Mouse (Mus musculus) liver, embryonic 16.5 days (tissue): ENCODE results near the gene Cacnb4. TPM values are rescaled to one million over a fixed set of nuclear protein-coding genes. Genes with fewer than 3 reads are reported as not detected.

ENCODE experiments used
- ATAC-seq: fragments of 200-750 bp; cut with Nextera tagmentation; 2 replicates; pipeline ENCODE4 v1.8.0; 2017; ENCODE audit warnings: low read depth, mild to moderate bottlenecking, moderate number of reproducible peaks, moderate library complexity
- H3K27ac ChIP-seq: fragments of 300-500 bp; sonication (generic); 2 replicates; pipeline ENCODE4 v1.5.1; 2014; ENCODE audit warnings: mild to moderate bottlenecking, low read length
- H3K27me3 ChIP-seq: fragments of 300-500 bp; sonication (generic); 2 replicates; pipeline ENCODE4 v1.6.1; 2014; ENCODE audit warnings: low read depth, low read length, mixed read lengths; ENCODE audit not compliant: control insufficient read depth, insufficient read depth
- H3K36me3 ChIP-seq: fragments of 300-500 bp; sonication (generic); 2 replicates; pipeline ENCODE4 v1.6.1; 2014; ENCODE audit warnings: mild to moderate bottlenecking; ENCODE audit not compliant: control insufficient read depth, insufficient read depth
- H3K4me1 ChIP-seq: fragments of 300-500 bp; sonication (generic); 2 replicates; pipeline ENCODE4 v1.6.1; 2014; ENCODE audit warnings: low read depth, low read length, mixed read lengths; ENCODE audit not compliant: control insufficient read depth
- H3K4me2 ChIP-seq: fragments of 300-500 bp; sonication (generic); 2 replicates; pipeline ENCODE4 v1.6.1; 2014; ENCODE audit warnings: low read depth, low read length, mixed read lengths
- H3K4me3 ChIP-seq: fragments of 300-500 bp; sonication (generic); 2 replicates; pipeline ENCODE4 v1.5.1; 2014; ENCODE audit warnings: low read depth, mild to moderate bottlenecking, low read length
- H3K9ac ChIP-seq: fragments of 300-500 bp; sonication (generic); 2 replicates; pipeline ENCODE4 v1.6.1; 2014; ENCODE audit warnings: low read depth, low read length
- H3K9me3 ChIP-seq: fragments of 300-500 bp; sonication (generic); replicated peaks from 2 replicates; pipeline ENCODE4 v1.6.1; 2016; ENCODE audit warnings: low read length; ENCODE audit not compliant: control insufficient read depth
- WGBS: fragments of 180-500 bp; shearing (Covaris S2); extraction: QIAGEN DNeasy Blood & Tissue Kit; methylation state at CpG from one replicate; pipeline ENCODE4 v1.1.7; 2014; ENCODE audit not compliant: insufficient replicate concordance; 5-methylcytosine and 5-hydroxymethylcytosine counted together
- polyA plus RNA-seq: library from polyadenylated mRNA; unstranded; fragments of >200 nt; fragmentation: Nextera tagmentation; extraction: Ambion mirVana; gene quantifications from 2 replicates; pipeline ENCODE4 v1.2.1, GENCODE M21; 2015

Gene Cacnb4
- polyA plus RNA-seq, 1 experiment from 2014 or later, result 0.12 TPM

DNA sequence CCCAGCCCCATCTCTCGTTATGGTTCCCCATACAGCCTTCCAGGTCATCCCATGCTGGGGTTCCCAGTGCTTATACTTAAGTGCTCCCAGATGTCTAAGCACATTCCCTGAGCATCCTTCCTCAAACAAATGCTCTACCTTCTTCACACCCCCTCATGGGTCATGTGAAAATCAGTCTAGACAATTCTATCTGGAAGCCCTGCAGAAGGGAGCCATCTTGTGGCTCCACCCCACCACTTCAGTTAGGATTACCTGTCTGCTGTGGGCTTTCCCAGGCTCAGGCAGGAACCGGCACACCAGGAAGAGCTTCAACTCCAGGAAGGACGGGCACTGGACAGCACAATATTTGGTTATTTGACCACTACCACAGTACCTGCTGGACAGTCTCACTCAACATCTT is 101.7 kb downstream of the Cacnb4 start:
- WGBS, result 60% methylated on average over 3 of the region's 3 CpGs
- no peak for ATAC-seq
- peaks cover 12% of the 10 kb centered on the region for H3K4me1 ChIP-seq

GRCm38 (mm10) chr2:52572221-52572620 is 104.4 kb downstream of the Cacnb4 start:
- no peaks in the 10 kb centered on the region for H3K36me3 ChIP-seq
- 0 out of 2 replicates have a peak overlapping the region, but pooled peaks have one; percentile 36 for H3K4me2 ChIP-seq
- no peaks in the 10 kb centered on the region for H3K27me3 ChIP-seq
- no peaks in the 10 kb centered on the region for H3K9me3 ChIP-seq
- H3K4me3 ChIP-seq, result no peak overlapping the region
- ATAC-seq, result no peak
- H3K9ac ChIP-seq, result no peak overlapping the region
- 56% methylated on average over 6 of the region's 6 CpGs for WGBS
- peaks cover 12% of the 10 kb centered on the region for H3K4me1 ChIP-seq
- H3K27ac ChIP-seq, result no peak overlapping the region

More for the DNA sequence above, 101.7 kb downstream of the Cacnb4 start:
- Histone ChIP-seq H3K9ac (no peak overlapping the region), H3K27me3 (no peaks in the 10 kb centered on the region), H3K9me3 (no peaks in the 10 kb centered on the region), H3K4me3 (no peak overlapping the region), H3K27ac (no peak overlapping the region), H3K4me2 (no peak overlapping the region), H3K36me3 (no peaks in the 10 kb centered on the region)

GRCm38 (mm10) chr2:52571339-52571968 is 105.2 kb downstream of the Cacnb4 start:
- Histone ChIP-seq H3K36me3 (no peaks in the 10 kb centered on the region), H3K27me3 (no peaks in the 10 kb centered on the region), H3K27ac (no peak overlapping the region), H3K4me3 (0 out of 2 replicates have a peak overlapping the region, but pooled peaks have one; percentile 5), H3K4me1 (peaks cover 12% of the 10 kb centered on the region), H3K4me2 (peak overlapping the region; percentile 36), H3K9ac (no peak overlapping the region), H3K9me3 (no peaks in the 10 kb centered on the region)
- WGBS, result 21% methylated on average over 13 of the region's 13 CpGs
- ATAC-seq, result peak; percentile 79

DNA sequence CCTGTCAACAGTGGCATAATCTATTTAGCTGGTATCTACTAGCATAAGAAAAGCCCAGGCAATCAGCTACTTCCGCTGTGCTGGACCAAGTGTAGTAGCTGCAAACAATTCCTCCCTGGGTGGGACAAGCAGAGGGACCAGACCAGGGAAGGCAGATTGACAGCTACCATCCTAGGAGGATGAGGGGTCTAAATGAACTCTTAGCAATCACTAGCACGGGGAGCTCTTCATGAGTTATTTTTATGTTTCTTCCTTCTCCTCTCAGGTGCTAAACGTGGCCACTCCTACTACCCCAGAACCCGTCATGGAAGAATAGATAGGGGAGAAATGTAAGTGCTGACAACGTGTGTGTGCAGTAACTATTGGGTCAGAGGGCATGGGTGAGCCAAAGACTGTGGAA is 105.8 kb downstream of the Cacnb4 start:
- ATAC-seq, result no peak

GRCm38 (mm10) chr2:52570171-52570570 is 106.5 kb downstream of the Cacnb4 start:
- 12% methylated on average over 11 of the region's 11 CpGs for WGBS
- Histone ChIP-seq H3K4me3 (no peak overlapping the region), H3K36me3 (no peaks in the 10 kb centered on the region), H3K4me1 (peaks cover 12% of the 10 kb centered on the region), H3K27ac (no peak overlapping the region), H3K27me3 (no peaks in the 10 kb centered on the region), H3K4me2 (no peak overlapping the region), H3K9ac (no peak overlapping the region), H3K9me3 (no peaks in the 10 kb centered on the region)
- no peak for ATAC-seq

More for the DNA sequence above, 105.8 kb downstream of the Cacnb4 start:
- H3K9ac ChIP-seq, result no peak overlapping the region
- H3K4me1 ChIP-seq, result peaks cover 12% of the 10 kb centered on the region
- no peaks in the 10 kb centered on the region for H3K27me3 ChIP-seq
- H3K4me3 ChIP-seq, result no peak overlapping the region
- WGBS, result 14% methylated on average over 5 of the region's 5 CpGs
- no peak overlapping the region for H3K27ac ChIP-seq
- H3K9me3 ChIP-seq, result no peaks in the 10 kb centered on the region
- H3K36me3 ChIP-seq, result no peaks in the 10 kb centered on the region
- H3K4me2 ChIP-seq, result 0 out of 2 replicates have a peak overlapping the region, but pooled peaks have one; percentile 36

DNA sequence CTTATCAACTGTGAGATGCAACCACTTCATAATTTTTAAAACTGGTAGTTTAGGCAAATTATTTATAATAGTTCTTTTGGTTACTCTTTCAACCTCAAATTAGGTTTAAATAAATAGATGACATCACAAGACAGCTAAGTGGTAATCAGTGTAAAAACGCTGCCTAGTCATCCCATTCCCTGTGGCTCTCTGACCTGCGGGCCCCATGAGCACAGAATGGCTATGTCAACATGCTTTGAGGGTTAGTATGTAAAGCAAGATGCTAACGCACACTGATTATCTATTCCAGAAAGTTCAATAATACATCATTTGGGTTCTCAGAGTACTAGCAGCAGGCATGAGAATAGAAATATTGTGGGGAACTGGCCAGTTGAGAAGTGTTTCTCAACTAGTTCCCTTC is 108.5 kb downstream of the Cacnb4 start:
- H3K27me3 ChIP-seq, result no peaks in the 10 kb centered on the region
- no peaks in the 10 kb centered on the region for H3K36me3 ChIP-seq
- no peak for ATAC-seq
- no peak overlapping the region for H3K27ac ChIP-seq
- 56% methylated on average over 3 of the region's 3 CpGs for WGBS
- H3K9ac ChIP-seq, result no peak overlapping the region
- no peaks in the 10 kb centered on the region for H3K9me3 ChIP-seq
- H3K4me2 ChIP-seq, result no peak overlapping the region
- no peak overlapping the region for H3K4me3 ChIP-seq
- H3K4me1 ChIP-seq, result peaks cover 12% of the 10 kb centered on the region

GRCm38 (mm10) chr2:52567421-52567820 is 109.2 kb downstream of the Cacnb4 start:
- peaks cover 12% of the 10 kb centered on the region for H3K4me1 ChIP-seq
- no peak overlapping the region for H3K9ac ChIP-seq
- no peak overlapping the region for H3K4me2 ChIP-seq
- H3K27me3 ChIP-seq, result no peaks in the 10 kb centered on the region
- H3K36me3 ChIP-seq, result no peaks in the 10 kb centered on the region
- H3K9me3 ChIP-seq, result no peaks in the 10 kb centered on the region
- no peak for ATAC-seq
- H3K27ac ChIP-seq, result no peak overlapping the region
- no peak overlapping the region for H3K4me3 ChIP-seq
- WGBS, result 61% methylated on average over 3 of the region's 3 CpGs

DNA sequence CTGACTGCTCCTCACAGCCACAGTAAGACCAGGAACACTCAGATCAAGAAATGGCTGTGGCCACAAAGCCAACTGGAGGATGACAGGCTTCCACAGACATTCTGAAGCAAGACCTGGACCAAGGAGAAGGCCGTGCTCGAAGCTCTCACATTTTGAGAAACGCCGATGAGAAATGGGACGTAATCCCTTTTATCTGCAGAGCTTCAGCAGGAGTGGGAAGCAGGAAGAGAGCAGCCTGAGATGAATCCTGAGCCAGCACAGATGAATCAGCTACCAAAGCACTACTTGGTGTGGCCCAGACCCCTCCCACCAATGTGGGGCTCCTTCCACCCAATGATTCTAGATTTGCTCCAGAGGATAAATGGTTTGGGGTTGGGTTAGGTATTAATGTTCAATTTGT is 113.4 kb downstream of the Cacnb4 start:
- no peak overlapping the region for H3K4me3 ChIP-seq
- H3K4me1 ChIP-seq, result no peaks in the 10 kb centered on the region
- WGBS, result 77% methylated on average over 5 of the region's 5 CpGs
- no peak overlapping the region for H3K4me2 ChIP-seq
- no peak for ATAC-seq
- no peaks in the 10 kb centered on the region for H3K27me3 ChIP-seq
- no peaks in the 10 kb centered on the region for H3K36me3 ChIP-seq
- H3K9ac ChIP-seq, result no peak overlapping the region
- no peak overlapping the region for H3K27ac ChIP-seq
- no peaks in the 10 kb centered on the region for H3K9me3 ChIP-seq

GRCm38 (mm10) chr2:52562356-52562755 is 114.3 kb downstream of the Cacnb4 start:
- Histone ChIP-seq H3K4me2 (no peak overlapping the region), H3K27me3 (no peaks in the 10 kb centered on the region), H3K4me1 (peaks cover 4% of the 10 kb centered on the region), H3K36me3 (no peaks in the 10 kb centered on the region), H3K4me3 (no peak overlapping the region), H3K9me3 (no peaks in the 10 kb centered on the region), H3K9ac (no peak overlapping the region), H3K27ac (no peak overlapping the region)
- 63% methylated on average over 3 of the region's 3 CpGs for WGBS
- ATAC-seq, result no peak
